Mouse (Mus musculus): ENCODE data around the gene Adamts5. TPM values are rescaled to one million over a fixed set of nuclear protein-coding genes. Genes with fewer than 3 reads are reported as not detected.
A peak's percentile ranks its signal among the peaks of the same experiment; 100 is the strongest.

Gene Adamts5
- polyA plus RNA-seq, 1 experiment from 2014 or later: 4.6 TPM

- Histone ChIP-seq H3K27me3 (ENCODE audit: control insufficient read depth, insufficient read depth, low read length) (no peaks in the 10 kb centered on the region), H3K9me3 (ENCODE audit: control insufficient read depth, low read length) (no peaks in the 10 kb centered on the region), H3K9ac (no peak overlapping the region), H3K27ac (no peak overlapping the region), H3K36me3 (replicated peaks; ENCODE audit: control insufficient read depth, insufficient read depth) (no peaks in the 10 kb centered on the region; the same call in 1 of the 2 replicates), H3K4me2 (replicated peaks) (no peak overlapping the region), H3K4me3 (replicated peaks; ENCODE audit: low read length) (no peak overlapping the region), H3K4me1 (replicated peaks; ENCODE audit: control insufficient read depth, insufficient read depth, low read length) (no peaks in the 10 kb centered on the region)
- ATAC-seq (ENCODE audit: low FRiP score) (no peak), DNase-seq (ENCODE audit: low spot score) (no peak)
- 96% methylated on average over 4 of the region's 4 CpGs for WGBS
Measured at GRCm38 (mm10) chr16:85864691-85865389, 36.8 kb downstream of the Adamts5 start.

DNA sequence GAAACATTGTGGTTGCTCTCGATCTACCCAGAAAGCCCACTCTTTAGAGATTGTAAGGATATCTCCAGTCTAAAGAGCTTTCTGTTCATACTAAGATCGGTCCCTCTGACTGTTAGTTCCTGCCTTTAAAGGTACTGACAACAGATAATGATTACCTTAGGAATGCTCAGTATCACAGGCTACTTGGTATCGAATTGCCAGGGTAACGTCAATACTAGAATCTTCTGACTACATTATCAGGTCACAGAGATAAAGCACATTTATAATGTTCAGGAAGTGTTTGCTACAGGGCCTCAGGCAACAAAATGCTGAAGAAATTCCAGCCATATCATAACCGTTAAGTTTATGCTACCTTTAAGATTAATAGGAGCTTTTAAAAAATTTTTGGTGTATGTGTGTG is 47.1 kb downstream of the Adamts5 start:
- Histone ChIP-seq H3K27ac (no peak overlapping the region), H3K27me3 (ENCODE audit: control insufficient read depth, insufficient read depth, low read length) (no peaks in the 10 kb centered on the region), H3K9me3 (ENCODE audit: control insufficient read depth, low read length) (no peaks in the 10 kb centered on the region), H3K4me3 (replicated peaks; ENCODE audit: low read length) (no peak overlapping the region), H3K4me2 (replicated peaks) (no peak overlapping the region), H3K9ac (no peak overlapping the region), H3K36me3 (replicated peaks; ENCODE audit: control insufficient read depth, insufficient read depth) (no peaks in the 10 kb centered on the region), H3K4me1 (replicated peaks; ENCODE audit: control insufficient read depth, insufficient read depth, low read length) (no peaks in the 10 kb centered on the region)
- DNase-seq (ENCODE audit: low spot score): no peak
- 92% methylated on average over 5 of the region's 5 CpGs for WGBS
- no peak for ATAC-seq (ENCODE audit: low FRiP score)

GRCm38 (mm10) chr16:85827066-85827465 is 74.6 kb downstream of the Adamts5 start:
- Histone ChIP-seq H3K36me3 (replicated peaks; ENCODE audit: control insufficient read depth, insufficient read depth) (no peaks in the 10 kb centered on the region), H3K4me3 (replicated peaks; ENCODE audit: low read length) (no peak overlapping the region), H3K27me3 (ENCODE audit: control insufficient read depth, insufficient read depth, low read length) (no peaks in the 10 kb centered on the region), H3K27ac (no peak overlapping the region), H3K9ac (no peak overlapping the region), H3K9me3 (ENCODE audit: control insufficient read depth, low read length) (no peaks in the 10 kb centered on the region), H3K4me2 (replicated peaks) (no peak overlapping the region), H3K4me1 (replicated peaks; ENCODE audit: control insufficient read depth, insufficient read depth, low read length) (no peaks in the 10 kb centered on the region)
- ATAC-seq (ENCODE audit: low FRiP score) (no peak), DNase-seq (ENCODE audit: low spot score) (no peak)
- WGBS: 76% methylated on average over 3 of the region's 3 CpGs

GRCm38 (mm10) chr16:85822330-85822916 is 79.2 kb downstream of the Adamts5 start:
- no peak overlapping the region for H3K9ac ChIP-seq
- no peak overlapping the region for H3K27ac ChIP-seq
- ATAC-seq (ENCODE audit: low FRiP score): no peak
- no peaks in the 10 kb centered on the region for H3K9me3 ChIP-seq (ENCODE audit: control insufficient read depth, low read length)
- H3K27me3 ChIP-seq (ENCODE audit: control insufficient read depth, insufficient read depth, low read length): no peaks in the 10 kb centered on the region
- DNase-seq (ENCODE audit: low spot score): no peak
- H3K4me3 ChIP-seq (replicated peaks; ENCODE audit: low read length): no peak overlapping the region
- 83% methylated on average over 5 of the region's 5 CpGs for WGBS
- no peaks in the 10 kb centered on the region for H3K4me1 ChIP-seq (replicated peaks; ENCODE audit: control insufficient read depth, insufficient read depth, low read length)
- H3K36me3 ChIP-seq (replicated peaks; ENCODE audit: control insufficient read depth, insufficient read depth): no peaks in the 10 kb centered on the region
- H3K4me2 ChIP-seq (replicated peaks): no peak overlapping the region

- no peaks in the 10 kb centered on the region for H3K27me3 ChIP-seq (ENCODE audit: control insufficient read depth, insufficient read depth, low read length)
- no peaks in the 10 kb centered on the region for H3K4me1 ChIP-seq (replicated peaks; ENCODE audit: control insufficient read depth, insufficient read depth, low read length)
- WGBS: 70% methylated on average over 5 of the region's 5 CpGs
- no peak overlapping the region for H3K4me3 ChIP-seq (replicated peaks; ENCODE audit: low read length)
- DNase-seq (ENCODE audit: low spot score) (peak; percentile 75), ATAC-seq (ENCODE audit: low FRiP score) (peak; percentile 53; the same call in 1 of the 2 replicates)
- no peaks in the 10 kb centered on the region for H3K36me3 ChIP-seq (replicated peaks; ENCODE audit: control insufficient read depth, insufficient read depth)
- H3K9ac ChIP-seq: no peak overlapping the region
- no peaks in the 10 kb centered on the region for H3K9me3 ChIP-seq (ENCODE audit: control insufficient read depth, low read length)
- no peak overlapping the region for H3K4me2 ChIP-seq (replicated peaks)
- no peak overlapping the region for H3K27ac ChIP-seq
Measured at GRCm38 (mm10) chr16:85819808-85820458, 81.7 kb downstream of the Adamts5 start.

- Histone ChIP-seq H3K27ac (no peak overlapping the region), H3K9me3 (ENCODE audit: control insufficient read depth, low read length) (no peaks in the 10 kb centered on the region), H3K4me3 (replicated peaks; ENCODE audit: low read length) (no peak overlapping the region), H3K36me3 (replicated peaks; ENCODE audit: control insufficient read depth, insufficient read depth) (no peaks in the 10 kb centered on the region), H3K9ac (no peak overlapping the region), H3K27me3 (ENCODE audit: control insufficient read depth, insufficient read depth, low read length) (no peaks in the 10 kb centered on the region), H3K4me2 (replicated peaks) (no peak overlapping the region), H3K4me1 (replicated peaks; ENCODE audit: control insufficient read depth, insufficient read depth, low read length) (no peaks in the 10 kb centered on the region)
- 91% methylated on average over 2 of the region's 2 CpGs for WGBS
- ATAC-seq (ENCODE audit: low FRiP score): no peak
- no peak for DNase-seq (ENCODE audit: low spot score)
Measured at GRCm38 (mm10) chr16:85814116-85814515, 87.5 kb downstream of the Adamts5 start.

DNA sequence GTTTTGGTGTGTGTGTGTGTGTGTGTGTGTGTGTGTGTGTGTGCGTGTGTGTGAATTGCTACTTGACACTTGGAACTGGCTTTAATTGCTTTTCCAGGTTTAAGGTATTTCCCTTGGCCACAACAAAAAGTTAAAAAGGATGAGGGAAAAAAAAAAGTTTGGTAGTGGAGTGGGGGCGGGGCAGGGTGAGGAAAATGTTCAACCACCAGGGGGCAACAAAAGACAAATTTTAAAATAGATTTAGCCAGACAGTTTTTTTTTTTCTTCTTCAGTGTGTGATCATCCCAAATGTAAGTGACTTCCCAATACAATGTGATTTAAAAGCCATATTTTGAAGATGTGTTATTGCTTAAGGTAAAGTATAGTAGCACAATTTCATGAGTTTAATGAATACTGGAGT is 94.0 kb downstream of the Adamts5 start:
- peaks cover 14% of the 10 kb centered on the region; the same call in 1 of the 2 replicates for H3K27me3 ChIP-seq (ENCODE audit: control insufficient read depth, insufficient read depth, low read length)
- H3K9me3 ChIP-seq (ENCODE audit: control insufficient read depth, low read length): no peaks in the 10 kb centered on the region
- H3K27ac ChIP-seq: no peak overlapping the region
- no peak overlapping the region for H3K9ac ChIP-seq
- DNase-seq (ENCODE audit: low spot score): peak; percentile 80
- ATAC-seq (ENCODE audit: low FRiP score): no peak
- H3K36me3 ChIP-seq (replicated peaks; ENCODE audit: control insufficient read depth, insufficient read depth): no peaks in the 10 kb centered on the region
- H3K4me2 ChIP-seq (replicated peaks): peak overlapping the region; percentile 24
- WGBS: 23% methylated on average over 2 of the region's 2 CpGs
- no peak overlapping the region for H3K4me3 ChIP-seq (replicated peaks; ENCODE audit: low read length)
- H3K4me1 ChIP-seq (replicated peaks; ENCODE audit: control insufficient read depth, insufficient read depth, low read length): peaks cover 8% of the 10 kb centered on the region

DNA sequence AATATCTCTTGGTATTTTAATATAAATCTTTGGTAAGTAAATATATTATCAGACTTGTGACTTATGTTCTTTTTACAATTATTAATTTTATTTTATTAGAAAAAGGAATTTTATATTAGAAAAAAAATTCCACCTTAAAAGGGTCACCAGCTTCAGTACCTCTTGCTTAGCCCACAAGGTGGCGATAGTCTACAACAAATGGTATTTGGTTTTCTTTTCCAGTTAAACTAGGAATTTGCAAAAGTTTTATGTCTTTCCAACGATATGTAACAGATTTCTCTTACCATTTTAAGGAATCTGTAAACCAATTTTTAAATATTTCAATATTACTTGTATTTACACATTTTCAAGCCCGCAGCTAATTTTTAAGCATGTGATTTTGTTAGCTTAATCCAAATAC is 94.6 kb downstream of the Adamts5 start:
- DNase-seq (ENCODE audit: low spot score) (peak; percentile 90), ATAC-seq (ENCODE audit: low FRiP score) (no peak)
- Histone ChIP-seq H3K4me2 (replicated peaks) (peak overlapping the region; percentile 24; the same call in 1 of the 2 replicates), H3K27ac (no peak overlapping the region), H3K9me3 (ENCODE audit: control insufficient read depth, low read length) (no peaks in the 10 kb centered on the region), H3K27me3 (ENCODE audit: control insufficient read depth, insufficient read depth, low read length) (peaks cover 14% of the 10 kb centered on the region; the same call in 1 of the 2 replicates), H3K4me1 (replicated peaks; ENCODE audit: control insufficient read depth, insufficient read depth, low read length) (peaks cover 8% of the 10 kb centered on the region), H3K4me3 (replicated peaks; ENCODE audit: low read length) (no peak overlapping the region), H3K9ac (no peak overlapping the region), H3K36me3 (replicated peaks; ENCODE audit: control insufficient read depth, insufficient read depth) (no peaks in the 10 kb centered on the region)
- 23% methylated on average over 3 of the region's 3 CpGs for WGBS

Data from hindbrain, embryonic 14.5 days (tissue).